Mouse (Mus musculus): ENCODE data around the gene Gm20388. TPM values are rescaled to one million over a fixed set of nuclear protein-coding genes. Genes with fewer than 3 reads are reported as not detected.

Gm20388 gene
- total RNA-seq, 1 experiment from 2014 or later, result 0.50 TPM

GRCm38 (mm10) chr8:123117127-123117731 is 3206.6 kb downstream of the Gm20388 start, which contains the start of gene Cpne7:
TSS of gene Cpne7 (plus strand) at chr8:123117374.

GRCm38 (mm10) chr8:123157888-123158465 is 3247.3 kb downstream of the Gm20388 start, which contains the start of gene Sult5a1:
TSS of gene Sult5a1 (minus strand) at chr8:123158315.

GRCm38 (mm10) chr8:123185566-123186409 is 3275.1 kb downstream of the Gm20388 start, which contains the start of gene Dpep1:
TSS of gene Dpep1 (plus strand) at chr8:123186242.

GRCm38 (mm10) chr8:123212321-123213117 is 3301.9 kb downstream of the Gm20388 start, which contains the start of the genes Chmp1a and Spata33:
TSS of gene Chmp1a (minus strand) at chr8:123212763.
TSS of gene Spata33 (plus strand) at chr8:123212832.

DNA sequence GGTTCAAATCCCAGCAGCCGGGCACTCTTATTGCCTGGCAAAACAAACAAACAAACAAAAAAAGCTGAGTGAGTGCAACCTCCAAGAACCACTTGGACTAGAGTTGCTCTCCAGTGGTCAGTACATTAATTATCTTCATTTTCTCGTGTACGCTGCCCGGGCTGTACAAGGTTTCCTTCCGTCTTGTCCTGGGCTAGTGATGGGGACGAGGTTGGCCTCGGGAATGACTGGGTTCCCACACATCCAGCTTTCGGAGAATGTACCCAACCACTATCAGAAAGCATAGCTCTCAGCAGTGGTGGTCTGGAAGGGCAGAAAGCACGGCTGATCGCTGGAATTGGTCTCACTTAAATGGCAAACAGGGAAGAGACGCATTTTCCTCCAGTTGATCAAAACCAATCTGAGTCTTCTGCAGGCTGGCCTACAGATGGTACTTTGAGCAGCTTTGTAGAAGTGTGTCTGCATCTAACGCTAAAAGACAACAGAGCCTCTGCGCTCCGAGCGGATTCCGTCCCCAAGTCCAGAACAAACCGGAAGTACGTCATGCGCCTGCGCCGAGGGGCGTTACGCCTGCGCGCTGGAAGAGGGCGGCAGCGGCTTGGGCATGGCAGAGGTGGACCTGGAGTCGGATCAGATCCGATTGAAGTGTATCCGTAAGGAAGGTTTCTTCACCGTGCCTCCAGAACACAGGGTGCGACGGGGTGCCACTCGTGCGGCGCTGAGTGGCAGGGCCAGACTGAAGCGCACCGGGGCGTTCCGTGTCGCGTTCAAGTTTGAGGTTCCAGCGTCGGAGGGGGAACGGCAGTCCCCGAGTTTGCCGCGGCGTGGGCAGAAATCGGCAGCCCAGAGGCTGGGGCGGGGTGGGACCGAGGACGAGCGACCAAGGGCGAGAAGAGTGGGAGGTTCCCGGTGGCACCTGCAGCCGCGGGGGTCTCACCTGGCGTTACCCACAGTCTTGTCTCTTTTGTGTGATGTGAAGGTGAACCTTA is 3313.9 kb downstream of the Gm20388 start, which contains the start of gene Cdk10:
Gene Cdk10 (plus strand): TSS at position 565 of the 989 bp plus-strand sequence.

GRCm38 (mm10) chr8:123235520-123236497 is 3325.2 kb downstream of the Gm20388 start, which contains the start of gene Spata2l:
TSS of gene Spata2l (minus strand) at chr8:123236233.

GRCm38 (mm10) chr8:123254099-123254885 is 3343.7 kb downstream of the Gm20388 start, which contains the start of the genes Zfp276 and Vps9d1:
TSS of gene Zfp276 (plus strand) at chr8:123254195.
TSS of gene Vps9d1 (minus strand) at chr8:123254348.

DNA sequence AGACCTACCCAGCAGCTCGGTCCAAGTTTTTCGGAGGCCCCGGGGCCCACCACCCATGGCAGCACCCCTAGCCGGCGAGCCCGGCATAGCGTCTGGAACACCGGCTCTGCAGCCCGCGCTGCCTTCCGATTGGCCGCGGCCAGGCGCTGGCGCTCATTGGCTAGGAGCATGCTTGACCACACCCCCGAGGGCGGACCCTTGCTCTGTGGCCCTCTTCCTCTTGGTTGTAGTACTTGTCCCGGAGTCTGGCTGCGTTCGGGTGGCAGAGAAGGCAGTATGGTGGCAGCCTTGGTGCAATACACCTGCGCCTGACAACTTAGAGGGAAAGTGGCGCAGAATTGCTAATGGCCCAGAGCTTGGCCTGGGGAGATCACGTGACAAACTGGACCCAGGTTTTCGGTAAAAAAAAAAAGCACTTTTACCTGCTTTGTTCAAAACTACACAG is 3407.8 kb downstream of the Gm20388 start, which contains the start of gene Fanca:
Gene Fanca (minus strand): TSS at position 110 of the 445 bp plus-strand sequence.

GRCm38 (mm10) chr8:123332262-123333090 is 3421.8 kb downstream of the Gm20388 start, which contains the start of gene Spire2:
TSS of gene Spire2 (plus strand) at chr8:123332713.

DNA sequence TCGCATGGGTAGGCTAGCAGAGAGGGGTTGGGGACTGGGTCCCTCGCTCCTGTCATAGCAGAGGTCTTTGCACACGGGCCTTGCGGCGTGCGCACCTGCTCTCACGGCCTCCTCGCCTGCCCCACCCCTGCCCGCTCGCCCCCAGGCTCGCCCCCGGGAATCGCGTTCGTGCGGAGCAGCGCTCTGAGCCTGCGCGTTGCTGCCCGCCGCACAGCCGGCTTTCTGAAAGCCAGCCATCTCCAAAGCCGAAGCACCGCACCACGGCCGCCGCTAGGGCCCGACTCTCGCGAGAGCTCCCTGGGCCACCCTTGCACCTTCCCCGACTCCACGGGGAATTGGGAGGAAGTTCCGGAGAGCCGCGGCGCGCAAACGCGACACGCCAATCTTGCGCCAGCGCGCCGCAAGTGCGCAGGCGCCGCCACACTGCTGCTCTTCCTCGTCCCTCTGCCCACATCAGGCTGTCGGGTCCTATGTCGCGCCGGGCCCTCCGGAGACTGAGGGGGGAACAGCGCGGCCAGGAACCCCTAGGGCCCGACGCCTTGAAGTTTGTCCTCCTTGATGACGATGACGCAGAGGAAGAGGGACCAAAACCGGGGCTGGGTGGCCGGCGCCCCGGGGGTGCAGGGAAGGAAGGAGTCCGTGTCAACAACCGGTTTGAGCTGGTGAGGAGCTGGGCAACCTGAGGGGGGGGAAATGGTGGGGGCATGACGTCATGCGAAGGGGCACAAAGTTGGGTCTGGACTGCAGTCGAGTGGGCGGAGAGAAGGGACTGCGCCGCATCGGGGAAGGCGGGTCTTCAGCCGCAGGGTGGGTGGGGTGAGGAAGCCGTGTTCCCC is 3463.0 kb downstream of the Gm20388 start, which contains the start of gene Tcf25:
Gene Tcf25 (plus strand): TSS at position 351 of the 836 bp plus-strand sequence.

DNA sequence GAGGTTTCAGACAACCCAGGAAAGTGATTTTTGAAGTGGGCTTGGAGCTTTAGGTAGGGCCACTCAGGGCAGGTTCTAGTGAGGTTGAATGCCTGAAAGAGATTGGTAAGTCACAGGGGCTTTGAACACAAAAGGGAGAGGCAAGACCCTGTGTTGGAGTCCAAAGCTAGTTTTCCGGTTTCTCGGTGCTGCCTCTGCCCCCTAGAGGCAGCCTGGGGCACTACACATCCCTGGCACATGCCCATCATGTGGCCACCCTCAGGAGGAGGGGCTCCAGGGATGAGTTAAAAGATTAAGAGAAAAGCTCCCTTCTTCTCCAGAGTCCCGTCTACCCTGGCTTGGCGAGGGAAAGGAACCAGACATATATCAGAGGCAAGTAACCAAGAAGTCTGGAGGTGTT is 3496.1 kb downstream of the Gm20388 start, which contains the start of gene Mc1r:
Gene Mc1r (plus strand): TSS at position 322 of the 400 bp plus-strand sequence.

GRCm38 (mm10) chr8:123411246-123411645 is 3500.6 kb downstream of the Gm20388 start, which contains the start of gene Tubb3:
TSS of gene Tubb3 (plus strand) at chr8:123411424.

GRCm38 (mm10) chr8:123423441-123423840 is 3512.8 kb downstream of the Gm20388 start, which contains the start of gene Def8:
TSS of gene Def8 (plus strand) at chr8:123423527.

GRCm38 (mm10) chr8:123477737-123478258 is 3567.2 kb downstream of the Gm20388 start, which contains the start of gene Afg3l1:
TSS of gene Afg3l1 (plus strand) at chr8:123477903.

GRCm38 (mm10) chr8:123514781-123515539 is 3604.3 kb downstream of the Gm20388 start, which contains the start of gene Dbndd1:
TSS of gene Dbndd1 (minus strand) at chr8:123515463.

Measured in B cell, adult 62 days (primary cell).